Mouse (Mus musculus) lung, adult 2 months (tissue): ENCODE results near the gene Dusp12. TPM values are rescaled to one million over a fixed set of nuclear protein-coding genes. Genes with fewer than 3 reads are reported as not detected.

Experiments
- DNase-seq: peaks from one replicate; pipeline ENCODE4 v3.0.0; 2022
- H3K4me1 ChIP-seq: fragments of 200-500 bp; 2 replicates; pipeline ENCODE4 v1.6.1; 2011; ENCODE audit warnings: low read length; ENCODE audit not compliant: control insufficient read depth, insufficient read depth
- H3K4me3 ChIP-seq: fragments of 200-500 bp; replicated peaks from 2 replicates; pipeline ENCODE3; 2011; ENCODE audit warnings: low read depth, mild to moderate bottlenecking, control low read depth, low read length; ENCODE audit errors: extremely low read depth
- CTCF ChIP-seq: fragments of 200-500 bp; IDR thresholded peaks from 2 replicates; pipeline ENCODE4 v1.5.1; 2011; ENCODE audit warnings: mild to moderate bottlenecking, low read length, control low read depth; ENCODE audit not compliant: insufficient read depth
- POLR2A ChIP-seq: fragments of 200-500 bp; IDR thresholded peaks from 2 replicates; pipeline ENCODE4 v1.6.1; 2011; ENCODE audit warnings: low read depth, mild to moderate bottlenecking, control low read depth, low read length, borderline replicate concordance; ENCODE audit errors: extremely low read depth
- whole genome bisulfite sequencing: fragments of 180-500 bp; shearing (Covaris S2); methylation state at CpG from one replicate; pipeline ENCODE4 v1.1.7; 2018; 5-methylcytosine and 5-hydroxymethylcytosine counted together
- polyA plus RNA-seq: library from polyadenylated mRNA; depleted of rRNA; stranded (reverse); fragments of >200 nt; gene quantifications from 2 replicates; pipeline ENCODE4 v1.2.3, GENCODE M21; 2012; rRNA removed

Gene Dusp12
- polyA plus RNA-seq, 1 experiment, result 17.3 TPM

DNA sequence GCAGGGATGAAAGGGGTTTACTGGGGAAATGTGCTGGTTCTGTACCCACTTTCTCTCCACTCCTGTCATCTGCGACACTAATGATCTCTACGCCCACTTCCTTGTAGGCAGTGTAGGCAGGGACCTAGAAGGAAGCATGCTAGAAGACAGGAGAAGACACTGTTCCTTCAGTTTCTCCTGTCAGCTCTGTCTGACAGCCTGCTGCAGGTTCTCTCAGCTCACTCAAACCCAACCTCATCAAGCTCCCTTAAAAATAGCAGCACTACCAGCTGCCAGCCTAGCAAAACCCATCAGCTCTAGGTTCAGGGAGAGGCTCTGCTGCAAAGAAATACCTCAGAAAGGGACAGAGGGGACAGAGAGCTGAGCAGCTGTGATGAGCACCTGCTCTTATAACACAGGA is 35.3 kb downstream of the Dusp12 start:
- WGBS, result 82% methylated on average over 2 of the region's 2 CpGs
- no peak for DNase-seq
- TF ChIP-seq POLR2A, result no peak
- no peak for TF ChIP-seq CTCF
- Histone ChIP-seq H3K4me1 (no peaks in the 10 kb centered on the region), H3K4me3 (no peak overlapping the region)

DNA sequence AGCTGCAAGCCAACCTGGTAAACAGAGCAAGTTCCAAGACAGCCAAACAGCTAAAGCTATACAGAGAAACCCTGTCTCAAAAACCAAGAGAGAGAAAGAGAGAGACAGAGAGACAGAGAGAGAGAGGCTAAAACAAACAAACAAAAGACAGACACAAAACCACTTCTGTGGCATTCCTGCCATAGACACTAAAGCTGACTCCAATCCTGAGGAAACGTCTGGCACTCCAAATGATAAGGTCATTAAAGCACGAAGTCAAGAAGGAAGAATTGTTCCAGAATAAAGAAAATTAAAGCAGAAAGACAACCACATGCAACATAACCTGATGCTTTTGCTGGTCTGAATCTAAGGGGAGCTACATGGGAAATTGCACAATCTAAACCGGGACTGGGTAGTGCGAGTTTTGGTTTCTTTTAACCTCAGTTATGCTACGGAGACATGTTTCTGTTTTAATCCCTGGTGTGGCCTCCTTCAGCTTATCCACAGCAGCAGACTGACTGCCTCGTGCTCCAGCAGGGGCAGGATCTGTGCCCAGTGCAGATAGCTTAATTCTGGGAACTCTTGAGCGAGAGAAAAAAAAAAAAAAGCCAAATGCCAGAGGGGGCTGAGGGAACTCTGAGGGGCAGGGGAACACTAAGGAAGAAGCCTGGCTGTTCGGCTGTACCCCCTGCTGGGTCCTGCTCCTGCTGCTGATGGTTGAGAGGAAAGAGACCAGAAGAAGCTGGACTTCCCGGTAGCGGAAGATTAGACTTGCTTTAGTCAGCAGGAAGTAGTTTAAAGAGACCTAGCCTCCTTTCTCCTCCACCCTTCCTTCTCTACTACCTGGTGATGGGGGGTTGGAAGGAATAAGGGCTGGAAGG is 39.7 kb downstream of the Dusp12 start:
- 44% methylated on average over 10 of the region's 10 CpGs for WGBS
- Histone ChIP-seq H3K4me1 (no peaks in the 10 kb centered on the region), H3K4me3 (no peak overlapping the region)
- DNase-seq, result no peak
- no peak for TF ChIP-seq POLR2A
- no peak for TF ChIP-seq CTCF

DNA sequence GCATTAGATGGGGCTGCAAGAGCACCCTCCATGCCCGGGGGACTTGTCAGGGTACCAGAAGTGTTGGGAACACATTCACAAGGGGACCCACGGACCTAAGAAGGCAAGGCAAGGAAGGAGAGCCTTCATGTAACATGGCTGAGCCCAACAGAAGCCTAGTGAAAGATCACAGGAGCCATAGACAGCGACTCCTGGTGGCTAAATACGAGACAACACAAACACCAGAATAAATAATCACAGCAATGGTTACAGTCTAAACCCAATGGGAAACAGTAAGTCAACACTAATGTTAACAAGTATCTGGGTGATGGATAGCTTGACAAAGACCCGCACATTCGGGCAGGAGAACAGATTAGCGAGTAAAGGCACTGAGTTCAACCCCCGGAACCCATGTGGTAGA is 41.0 kb downstream of the Dusp12 start:
- WGBS, result 58% methylated on average over 8 of the region's 8 CpGs
- Histone ChIP-seq H3K4me3 (no peak overlapping the region), H3K4me1 (no peaks in the 10 kb centered on the region)
- TF ChIP-seq POLR2A, result no peak
- peak; percentile 13; the same call in 1 of the 2 replicates for TF ChIP-seq CTCF
- no peak for DNase-seq

DNA sequence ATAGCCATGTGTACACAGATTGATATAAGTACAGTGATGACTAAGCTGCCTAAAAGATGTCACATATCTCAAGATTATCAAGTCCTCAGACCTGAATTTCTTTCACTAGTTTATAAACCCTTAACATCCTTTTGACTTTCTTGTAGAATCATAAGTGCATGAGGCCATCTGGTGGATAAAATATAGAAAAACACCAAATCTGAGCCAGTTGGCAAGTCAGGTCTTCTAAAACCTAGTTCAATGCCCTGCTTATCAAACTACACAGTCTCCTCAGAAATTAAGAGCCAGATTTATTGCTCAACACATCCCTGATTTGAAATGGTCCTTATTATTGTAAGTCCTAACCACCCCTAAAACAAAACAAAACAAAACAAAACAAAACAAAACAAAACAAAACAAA is 45.7 kb downstream of the Dusp12 start:
- H3K4me1 ChIP-seq, result no peaks in the 10 kb centered on the region
- no peak for DNase-seq
- peak; percentile 36; the same call in 1 of the 2 replicates for TF ChIP-seq CTCF
- TF ChIP-seq POLR2A, result no peak
- H3K4me3 ChIP-seq, result no peak overlapping the region

DNA sequence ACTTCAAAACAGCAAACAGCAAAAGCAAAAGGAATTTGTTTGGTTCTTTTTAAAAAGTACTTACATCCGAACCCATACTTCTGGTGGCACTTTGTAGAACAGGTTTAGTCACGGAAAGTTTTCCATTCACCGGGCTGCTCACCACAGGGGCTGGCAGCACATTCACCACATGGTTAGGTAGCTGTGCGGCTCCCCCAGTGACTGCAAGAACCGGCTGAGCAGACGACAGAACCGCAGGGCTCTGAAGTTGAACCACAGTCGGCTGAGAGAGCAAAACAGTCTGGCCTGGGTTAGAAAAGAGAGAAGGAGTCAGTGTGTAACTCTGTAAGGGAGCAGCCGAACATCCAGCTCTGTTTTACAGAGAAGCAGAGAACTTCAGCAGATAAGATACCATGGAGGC is 50.6 kb downstream of the Dusp12 start:
- H3K4me3 ChIP-seq, result no peak overlapping the region
- TF ChIP-seq CTCF (no peak), POLR2A (no peak)
- no peaks in the 10 kb centered on the region for H3K4me1 ChIP-seq
- 74% methylated on average over 9 of the region's 9 CpGs for WGBS
- no peak for DNase-seq

DNA sequence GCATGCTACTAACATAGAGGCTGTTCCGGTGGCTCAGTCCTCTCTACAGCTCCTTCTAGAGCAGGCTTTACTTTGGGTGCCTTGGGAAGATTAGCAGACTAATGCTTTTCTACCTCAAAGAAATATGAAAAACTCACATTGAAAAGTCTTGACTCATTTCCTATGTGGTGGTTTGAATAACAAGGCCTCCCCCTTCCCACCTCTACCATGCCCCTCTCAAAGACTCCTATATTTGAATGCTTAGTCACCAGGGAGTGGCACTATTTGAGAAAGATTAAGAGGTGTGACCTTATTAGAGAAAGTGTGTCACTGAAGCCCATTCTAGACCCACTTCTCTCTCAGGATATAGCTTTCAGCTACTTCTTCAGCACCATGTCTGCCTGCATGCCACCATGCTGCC is 55.6 kb downstream of the Dusp12 start:
- WGBS, result 97% methylated on average over 1 of the region's 1 CpGs
- TF ChIP-seq CTCF (no peak), POLR2A (no peak)
- no peak overlapping the region for H3K4me3 ChIP-seq
- H3K4me1 ChIP-seq, result no peaks in the 10 kb centered on the region
- DNase-seq, result no peak

DNA sequence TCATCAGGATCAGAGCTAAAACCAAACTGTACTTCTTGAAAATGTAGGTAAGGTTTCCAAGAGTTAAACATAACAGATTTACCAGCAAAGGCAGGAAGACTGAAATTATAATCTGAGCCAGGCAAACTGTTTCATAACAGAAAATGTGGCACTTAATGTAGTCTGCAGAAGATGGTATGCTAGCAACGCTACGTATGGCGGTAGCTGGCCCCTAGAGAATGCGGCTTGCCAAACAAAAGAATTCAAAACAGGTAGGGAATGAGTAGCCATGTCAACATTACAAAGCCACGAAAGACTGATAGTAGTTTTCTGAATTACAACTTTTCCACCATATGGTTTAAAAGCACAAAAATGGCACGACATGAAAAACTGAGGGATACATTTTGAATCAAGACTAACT is 56.0 kb downstream of the Dusp12 start:
- TF ChIP-seq CTCF (no peak), POLR2A (no peak)
- DNase-seq, result no peak
- 74% methylated on average over 6 of the region's 6 CpGs for WGBS
- no peaks in the 10 kb centered on the region for H3K4me1 ChIP-seq
- no peak overlapping the region for H3K4me3 ChIP-seq

Other genes starting within 250 kb of the Dusp12 start
- gene Olfml2b, start 241.0 kb downstream of the Dusp12 start, polyA plus RNA-seq, result 16.1 and 16.7 TPM in 2 replicates
- 13.2 and 18.8 TPM in 2 replicates for gene Atf6, start 17.8 kb downstream of the Dusp12 start, polyA plus RNA-seq
- 0.45 and 1.2 TPM in 2 replicates for gene Gm26620, start 475 bp downstream of the Dusp12 start, polyA plus RNA-seq
- gene Fcrlb, start 27.4 kb upstream of the Dusp12 start, polyA plus RNA-seq, result 0.71 and 1.2 TPM in 2 replicates
- 8.0 and 8.7 TPM in 2 replicates for gene Fcrla, start 42.0 kb upstream of the Dusp12 start, polyA plus RNA-seq
- gene Fcgr2b, start 91.0 kb upstream of the Dusp12 start, polyA plus RNA-seq, result 16.3 and 16.4 TPM in 2 replicates
- 6.8 and 7.9 TPM in 2 replicates for gene Fcgr4, start 133.4 kb upstream of the Dusp12 start, polyA plus RNA-seq
- 19.5 and 23.3 TPM in 2 replicates for gene Fcgr3, start 179.4 kb upstream of the Dusp12 start, polyA plus RNA-seq
- 28.2 and 45.5 TPM in 2 replicates for gene Cfap126, start 228.4 kb upstream of the Dusp12 start, polyA plus RNA-seq